Mouse (Mus musculus) liver, embryonic 14.5 days (tissue): ENCODE results near the gene Ripor1. TPM values are rescaled to one million over a fixed set of nuclear protein-coding genes. Genes with fewer than 3 reads are reported as not detected.
"Not testable (repeated sequence)": the region's sequence is repeated elsewhere in the genome, so short reads cannot be mapped to it uniquely, and the experiment has no call there.

Experiments
- ATAC-seq: fragments of 200-750 bp; cut with Nextera tagmentation; 2 replicates; pipeline ENCODE4 v1.8.0; 2017; ENCODE audit warnings: moderate number of reproducible peaks, mild to moderate bottlenecking, moderate library complexity; ENCODE audit not compliant: insufficient read depth
- DNase-seq, 3 experiments: peaks; one replicate each; pipeline ENCODE4 v3.0.0-alpha.2; 2012 to 2013; ENCODE audit warnings: low read depth in 3 of 3, low spot score in 3 of 3
- H3K27ac ChIP-seq: fragments of 300-500 bp; sonication (generic); 2 replicates; pipeline ENCODE4 v1.5.1; 2014; ENCODE audit warnings: moderate library complexity, mild to moderate bottlenecking, control low read depth, inconsistent platforms
- H3K27me3 ChIP-seq: fragments of 300-500 bp; sonication (generic); 2 replicates; pipeline ENCODE4 v1.6.1; 2014; ENCODE audit warnings: mild to moderate bottlenecking, low read length, moderate library complexity; ENCODE audit not compliant: control insufficient read depth, insufficient read depth
- H3K36me3 ChIP-seq: fragments of 300-500 bp; sonication (generic); replicated peaks from 2 replicates; pipeline ENCODE4 v1.6.1; 2014; ENCODE audit warnings: low read depth; ENCODE audit not compliant: control insufficient read depth, insufficient read depth
- H3K4me1 ChIP-seq, 2 experiments: fragments of 200-500 bp in 1 of 2; fragments of 300-500 bp in 1 of 2; sonication (generic) in 1 of 2; replicated peaks; 2 replicates each; pipeline ENCODE4 v1.6.1; 2012 to 2014; ENCODE audit warnings: antibody characterized with exemption in 1 of 2, inconsistent platforms in 1 of 2, low read length in 1 of 2; ENCODE audit not compliant: control insufficient read depth in 2 of 2, insufficient read depth in 2 of 2
- H3K4me2 ChIP-seq: fragments of 300-500 bp; sonication (generic); 2 replicates; pipeline ENCODE4 v1.6.1; 2014; ENCODE audit warnings: low read depth, mild to moderate bottlenecking, control low read depth, moderate library complexity
- H3K4me3 ChIP-seq, 2 experiments: fragments of 200-500 bp in 1 of 2; fragments of 300-500 bp in 1 of 2; sonication (generic) in 1 of 2; 2 replicates each; pipeline ENCODE4 v1.5.1; 2012 to 2014; ENCODE audit warnings: low read depth in 2 of 2, low read length in 2 of 2, mild to moderate bottlenecking in 2 of 2, control low read depth in 1 of 2, inconsistent platforms in 1 of 2, moderate library complexity in 1 of 2; ENCODE audit not compliant: insufficient read depth in 1 of 2
- H3K9ac ChIP-seq: fragments of 300-500 bp; sonication (generic); replicated peaks from 2 replicates; pipeline ENCODE4 v1.6.1; 2014; ENCODE audit warnings: mild to moderate bottlenecking, control low read depth, moderate library complexity
- H3K9me3 ChIP-seq: fragments of 300-500 bp; sonication (generic); 2 replicates; pipeline ENCODE4 v1.6.1; 2016; ENCODE audit warnings: low read length, mixed read lengths; ENCODE audit not compliant: control insufficient read depth
- CTCF ChIP-seq: IDR thresholded peaks from 2 replicates; pipeline ENCODE4 v1.5.1; 2016; ENCODE audit warnings: antibody characterized with exemption, low read depth, control low read depth
- EP300 ChIP-seq: IDR thresholded peaks from 2 replicates; pipeline ENCODE4 v1.6.1; 2016; ENCODE audit warnings: antibody characterized with exemption, low read depth
- WGBS: fragments of 180-500 bp; shearing (Covaris S2); extraction: QIAGEN DNeasy Blood & Tissue Kit; methylation state at CpG from one replicate; pipeline ENCODE4 v1.1.7; 2014; ENCODE audit not compliant: insufficient replicate concordance; 5-methylcytosine and 5-hydroxymethylcytosine counted together
- polyA plus RNA-seq, 2 experiments: library from polyadenylated mRNA; depleted of rRNA in 1 of 2; stranded (reverse) in 1 of 2; unstranded in 1 of 2; fragments of >200 nt; fragmentation: Nextera tagmentation in 1 of 2; extraction: Ambion mirVana in 1 of 2; gene quantifications; 2 replicates each; pipeline versions ENCODE4 v1.2.1 to v1.2.3; 2012 to 2014

Gene Ripor1
- polyA plus RNA-seq, 2 experiments: 4.5 to 4.9 TPM

DNA sequence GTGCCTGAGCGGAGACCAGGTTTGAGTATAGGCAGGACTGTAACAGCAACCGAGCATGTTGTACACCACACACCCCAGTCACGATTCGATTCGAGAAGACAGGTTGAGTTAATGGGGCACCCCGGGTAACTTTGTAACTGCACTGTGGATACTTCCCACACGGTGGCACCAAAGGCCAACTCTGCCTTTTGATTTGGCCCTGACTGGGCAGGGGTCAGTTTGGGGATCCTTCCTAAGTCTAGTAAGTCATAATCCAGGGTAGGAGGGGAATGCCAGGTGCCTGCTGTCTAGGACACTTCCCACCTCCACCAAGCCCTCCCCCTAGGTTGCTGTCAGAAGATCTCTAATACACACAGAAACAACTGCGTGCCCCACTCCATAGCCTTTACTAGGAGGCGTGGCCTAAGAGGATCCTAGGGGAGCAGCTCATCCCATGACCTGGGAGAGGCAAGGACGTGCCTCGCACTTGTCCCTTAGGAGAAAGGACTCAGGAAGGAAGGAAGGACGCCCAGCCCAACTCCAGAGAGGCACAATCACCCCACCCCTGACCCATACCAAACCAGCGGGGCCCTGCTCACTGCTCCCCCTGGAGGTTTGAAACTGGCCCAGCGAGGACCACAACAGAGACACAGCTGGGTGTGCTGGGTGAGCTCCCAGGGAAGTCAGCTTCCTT is 8.6 kb upstream of the Ripor1 start:
- 3% methylated on average over 14 of the region's 14 CpGs for WGBS
- TF ChIP-seq CTCF (peak; percentile 83), EP300 (no peak)
- no peaks in the 10 kb centered on the region for H3K27me3 ChIP-seq
- peak; percentile 78 for ATAC-seq
- H3K9ac ChIP-seq: no peak overlapping the region
- no peak for DNase-seq
- H3K4me1 ChIP-seq: peaks cover 0 to 9% of the 10 kb centered on the region in 2 experiments; a peak in 3 of 4 replicates
- H3K36me3 ChIP-seq: no peaks in the 10 kb centered on the region
- H3K4me3 ChIP-seq: peak overlapping the region; percentile 31 to 45; a peak in 3 of 4 replicates
- no peaks in the 10 kb centered on the region for H3K9me3 ChIP-seq
- peak overlapping the region; percentile 63 for H3K4me2 ChIP-seq
- H3K27ac ChIP-seq: no peak overlapping the region

DNA sequence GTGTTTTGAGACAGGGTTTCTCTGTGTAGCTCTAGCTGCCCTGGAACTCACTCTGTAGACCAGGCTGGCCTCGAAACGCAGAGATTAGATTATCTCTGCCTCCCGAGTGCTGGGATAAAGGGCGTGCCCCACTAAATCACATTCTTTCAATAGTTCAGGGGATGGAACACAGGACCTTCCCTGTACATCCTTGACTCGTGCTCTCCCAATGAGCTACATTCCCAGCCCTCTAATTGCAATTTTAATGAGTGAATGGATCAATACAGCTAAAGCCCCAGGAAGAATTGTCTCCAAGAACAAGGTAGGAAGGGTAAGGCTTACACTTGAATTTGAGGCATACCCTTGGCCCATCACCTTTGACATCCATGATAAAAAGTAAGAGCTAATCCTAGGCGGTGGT is 6.3 kb upstream of the Ripor1 start:
- Histone ChIP-seq H3K4me1 (peaks cover 0 to 9% of the 10 kb centered on the region in 2 experiments; a peak in 3 of 4 replicates), H3K36me3 (no peaks in the 10 kb centered on the region), H3K4me3 (no peak overlapping the region), H3K9ac (no peak overlapping the region), H3K27ac (no peak overlapping the region), H3K4me2 (no peak overlapping the region), H3K9me3 (no peaks in the 10 kb centered on the region), H3K27me3 (no peaks in the 10 kb centered on the region)
- ATAC-seq (no peak), DNase-seq (no peak)
- TF ChIP-seq CTCF: no peak
- no peak for TF ChIP-seq EP300
- WGBS: 42% methylated on average over 6 of the region's 6 CpGs

DNA sequence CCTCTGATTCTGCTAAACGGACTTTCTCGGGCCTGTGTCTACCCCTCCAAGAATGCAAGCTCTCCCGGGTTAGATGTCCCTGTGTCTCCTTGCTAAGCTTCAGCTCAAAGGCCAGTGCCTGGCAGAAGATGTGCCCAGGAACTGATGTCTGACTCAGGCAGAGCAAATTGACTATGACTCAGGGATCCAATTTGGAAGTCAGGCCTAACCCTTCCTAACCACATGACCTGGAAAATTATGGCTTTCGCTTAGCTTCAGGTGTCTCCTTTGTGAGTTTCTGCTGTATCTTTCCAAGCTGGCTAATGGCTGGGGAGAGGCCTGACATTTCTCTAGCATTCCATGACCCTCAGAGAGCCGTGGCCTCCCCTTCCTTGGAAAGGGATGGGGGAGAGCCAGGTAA is 3.8 kb upstream of the Ripor1 start:
- Histone ChIP-seq H3K4me3 (no peak overlapping the region), H3K9ac (no peak overlapping the region), H3K4me1 (peaks cover 9 to 17% of the 10 kb centered on the region in 2 experiments), H3K27me3 (no peaks in the 10 kb centered on the region), H3K27ac (no peak overlapping the region), H3K36me3 (no peaks in the 10 kb centered on the region), H3K9me3 (no peaks in the 10 kb centered on the region), H3K4me2 (no peak overlapping the region)
- no peak for DNase-seq
- ATAC-seq: no peak
- 75% methylated on average over 5 of the region's 5 CpGs for WGBS
- TF ChIP-seq EP300: no peak
- no peak for TF ChIP-seq CTCF

DNA sequence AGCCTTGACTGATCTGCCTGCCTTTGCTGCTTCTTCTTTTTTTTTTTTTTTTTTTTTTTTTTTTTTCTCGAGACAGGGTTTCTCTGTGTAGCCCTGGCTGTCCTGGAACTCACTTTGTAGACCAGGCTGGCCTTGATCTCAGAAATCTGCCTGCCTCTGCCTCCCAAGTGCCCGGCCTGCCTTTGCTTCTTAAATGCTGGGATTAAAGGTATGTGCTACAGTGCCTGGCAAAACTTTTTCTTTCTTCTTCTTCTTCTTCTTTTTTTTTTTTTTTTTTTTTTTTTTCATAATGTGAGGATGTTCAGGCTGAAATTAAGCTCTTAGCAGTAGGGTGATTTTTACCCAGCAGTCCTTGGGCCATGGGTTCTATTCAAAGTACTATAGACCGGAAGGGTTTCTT is 2.5 kb upstream of the Ripor1 start:
- H3K27ac ChIP-seq, H3K9me3 ChIP-seq, H3K4me2 ChIP-seq, H3K36me3 ChIP-seq, H3K9ac ChIP-seq, H3K4me3 ChIP-seq, H3K27me3 ChIP-seq, ATAC-seq, DNase-seq: not testable (repeated sequence)
- H3K4me1 ChIP-seq: peaks cover 20% of the 10 kb centered on the region in 2 experiments
- WGBS: 86% methylated on average over 2 of the region's 3 CpGs

DNA sequence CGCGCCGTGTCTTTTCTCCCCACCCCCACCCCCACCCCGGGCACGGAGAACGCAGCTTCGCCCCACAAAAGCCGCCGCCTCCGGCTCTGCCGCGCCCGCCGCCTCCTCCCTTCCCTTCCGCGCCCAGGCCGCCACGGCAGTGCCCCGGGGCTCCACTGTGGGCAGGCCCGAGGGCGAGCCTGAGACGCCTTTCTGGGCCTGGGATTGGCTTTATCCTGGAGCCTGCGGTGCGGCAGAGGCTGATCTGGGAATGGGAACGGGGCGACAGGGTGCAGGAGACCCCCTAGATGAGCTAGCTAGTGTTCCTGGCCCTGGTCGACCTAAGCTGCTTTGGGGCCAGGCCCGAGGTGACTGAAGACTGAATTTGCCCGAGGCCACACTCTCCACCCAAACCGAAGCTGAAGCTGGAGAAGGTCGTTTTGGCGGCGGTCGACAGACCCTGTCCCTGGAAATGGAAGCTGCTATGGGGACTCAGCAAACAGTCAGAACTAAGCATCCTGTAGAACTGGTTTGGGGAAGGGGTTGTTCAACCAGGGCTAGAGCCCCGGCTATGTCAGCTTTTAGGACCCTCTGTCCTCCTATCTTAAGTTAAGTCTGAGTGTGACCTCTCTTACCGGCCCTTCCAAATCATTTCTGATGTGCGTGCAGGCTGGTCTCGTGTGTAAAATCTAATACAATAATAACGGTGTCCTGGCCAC is 585 bp downstream of the Ripor1 start:
- peak overlapping the region; percentile 57 for H3K27ac ChIP-seq
- TF ChIP-seq CTCF (no peak), EP300 (no peak)
- no peaks in the 10 kb centered on the region for H3K9me3 ChIP-seq
- DNase-seq (no peak), ATAC-seq (peak; percentile 60)
- no peaks in the 10 kb centered on the region for H3K36me3 ChIP-seq
- H3K27me3 ChIP-seq: no peaks in the 10 kb centered on the region
- H3K4me1 ChIP-seq: peaks cover 38 to 47% of the 10 kb centered on the region in 2 experiments
- under 1% methylated on average over 39 of the region's 39 CpGs for WGBS
- H3K4me3 ChIP-seq: peak overlapping the region; percentile 67 to 82
- peak overlapping the region; percentile 85 for H3K9ac ChIP-seq
- H3K4me2 ChIP-seq: peak overlapping the region; percentile 99
